ENCODE assay signal across 10 mouse cellular contexts in genomic region chr12:34451198-34451597, GRCm38 (mm10).
DNase-seq lines count a peak whose midpoint lies in the region; ATAC-seq and TF ChIP-seq lines count a peak whose summit lies in the region.
"Had no signal": no experiment of that assay in that cellular context is flagged by ENCODE, and none has a peak within 500 bp of the region (broad histone marks: within the 10 kb centered on the region; RNA-seq: fewer than 3 reads in every experiment).

No protein-coding gene starts in this region.

- peak; percentile 60 for TF ChIP-seq CTCF in kidney, postnatal 0 days (IDR thresholded peaks at IDR 0.05; ENCODE audit: low read depth)
- no peak for TF ChIP-seq CTCF in thymus, adult 2 months (IDR thresholded peaks at IDR 0.05; ENCODE audit: borderline replicate concordance, control insufficient read depth, extremely low read depth, insufficient read depth, low read length, poor library complexity)

- no peak overlapping the region for H3K4me3 ChIP-seq in kidney, postnatal 0 days (replicated peaks; ENCODE audit: low read depth, low read length)
- H3K4me3 ChIP-seq in thymus, adult 2 months (ENCODE audit: control insufficient read depth, insufficient read depth, low read length), result no peak overlapping the region
- H3K4me3 ChIP-seq: forebrain, embryonic 15.5 days; megakaryocyte, embryonic 14.5 days had no signal

- H3K4me1 ChIP-seq in kidney, postnatal 0 days (replicated peaks; ENCODE audit: insufficient read depth, low read length), result no peaks in the 10 kb centered on the region
- H3K4me1 ChIP-seq in thymus, adult 2 months (replicated peaks; ENCODE audit: control insufficient read depth, insufficient read depth, low read length), result no peaks in the 10 kb centered on the region
- H3K4me1 ChIP-seq: forebrain, embryonic 15.5 days; megakaryocyte, embryonic 14.5 days had no signal

- no peak for ATAC-seq in kidney, postnatal 0 days (replicated peaks; ENCODE audit: low FRiP score, low read depth)
- ATAC-seq in megakaryocyte-erythroid progenitor cell, adult 5-6 weeks (replicated peaks; ENCODE audit: low FRiP score, low TSS enrichment, poor library complexity, severe bottlenecking), result no peak
- ATAC-seq: forebrain, embryonic 15.5 days had no signal

- no peak for TF ChIP-seq POLR2A in thymus, adult 2 months (IDR thresholded peaks at IDR 0.05; ENCODE audit: control insufficient read depth, extremely low read depth, insufficient read depth, low read length, poor library complexity)

- H3K36me3 ChIP-seq in kidney, postnatal 0 days (ENCODE audit: insufficient read depth, low read length), result no peaks in the 10 kb centered on the region
- no peaks in the 10 kb centered on the region for H3K36me3 ChIP-seq in thymus, adult 2 months (ENCODE audit: control insufficient read depth, insufficient read depth, low read length)
- H3K36me3 ChIP-seq: forebrain, embryonic 15.5 days had no signal

- WGBS in kidney, postnatal 0 days, result 65% methylated on average over 2 of the region's 2 CpGs
- WGBS in thymus, adult 2 months, result 61% methylated on average over 2 of the region's 2 CpGs

- no peak overlapping the region for H3K4me2 ChIP-seq in kidney, postnatal 0 days (ENCODE audit: low read length)
- H3K4me2 ChIP-seq: forebrain, embryonic 15.5 days had no signal

- DNase-seq in adrenal gland, postnatal 14 days, result peak; percentile 12
- no peak for DNase-seq in adrenal gland, adult 8-10 months
- DNase-seq in kidney, postnatal 0 days (ENCODE audit: low spot score), result no peak
- no peak for DNase-seq in kidney, adult 11 months
- DNase-seq in thymus, postnatal 4 days, result peak; percentile 22
- DNase-seq in thymus, adult 2 months, result no peak
- DNase-seq in neural tube, embryonic 10.5 days (ENCODE audit: extremely low spot score, low spot score), result no peak

- no peaks in the 10 kb centered on the region for H3K9me3 ChIP-seq in kidney, postnatal 0 days (replicated peaks; ENCODE audit: low read length)
- H3K9me3 ChIP-seq: forebrain, embryonic 15.5 days; megakaryocyte, embryonic 14.5 days had no signal

- H3K27ac ChIP-seq in kidney, postnatal 0 days, result no peak overlapping the region
- no peak overlapping the region for H3K27ac ChIP-seq in thymus, adult 2 months (ENCODE audit: control insufficient read depth, insufficient read depth, low read length)
- H3K27ac ChIP-seq: forebrain, embryonic 15.5 days had no signal

- H3K9ac ChIP-seq in kidney, postnatal 0 days (ENCODE audit: low read depth, low read length), result no peak overlapping the region
- H3K9ac ChIP-seq: forebrain, embryonic 15.5 days had no signal

- H3K27me3 ChIP-seq in kidney, postnatal 0 days (ENCODE audit: insufficient read depth, low read length), result no peaks in the 10 kb centered on the region
- no peaks in the 10 kb centered on the region for H3K27me3 ChIP-seq in thymus, adult 2 months (ENCODE audit: control insufficient read depth, insufficient read depth, low read length)
- H3K27me3 ChIP-seq: forebrain, embryonic 15.5 days; megakaryocyte, embryonic 14.5 days had no signal

Comparison
In these comparisons a context has a peak if more than half of its experiments do, and no peak if none do; other contexts are left out.
1. DNase-seq: peak in adrenal gland, postnatal 14 days (single experiment) and thymus, postnatal 4 days (single experiment); none in adrenal gland, adult 8-10 months (single experiment), kidney, postnatal 0 days (single experiment), kidney, adult 11 months (single experiment), thymus, adult 2 months (single experiment) and neural tube, embryonic 10.5 days (single experiment).